ENCODE assay signal across 27 mouse cellular contexts in genomic region chr1:119364901-119365300, GRCm38 (mm10). TPM values are rescaled to one million over a fixed set of nuclear protein-coding genes. Genes with fewer than 3 reads are reported as not detected.
"Had no signal": no experiment of that assay in that cellular context is flagged by ENCODE, and none has a peak within 500 bp of the region (broad histone marks: within the 10 kb centered on the region; RNA-seq: fewer than 3 reads in every experiment).

No protein-coding gene starts in this region.

- H3K9me3 ChIP-seq: intestine, embryonic 15.5 days; limb, embryonic 13.5 days; limb, embryonic 15.5 days had no signal

- H3K27ac ChIP-seq: gastrocnemius, adult 2 months; heart, adult 2 months; hindbrain, embryonic 10.5 days; hindbrain, embryonic 12.5 days; hindbrain, embryonic 14.5 days; intestine, embryonic 15.5 days; layer of hippocampus, adult 2 months; limb, embryonic 13.5 days; limb, embryonic 15.5 days had no signal

- ATAC-seq: forebrain, embryonic 16.5 days; hindbrain, embryonic 16.5 days; inflammation-experienced regulatory T-cells, adult 6 months; intestine, embryonic 15.5 days; intestine, postnatal 0 days had no signal

- DNase-seq: gastrocnemius, adult 2 months; gastrocnemius, postnatal 10 days; gastrocnemius, postnatal 25 days; heart, postnatal 10 days; heart, postnatal 4 days; kidney, adult 18-20 months; kidney, adult 8-10 months; kidney, postnatal 10 days; kidney, postnatal 25 days; kidney, postnatal 4 days; layer of hippocampus, adult 9-11 months; layer of hippocampus, postnatal 36 days; left cerebral cortex, postnatal 4 days had no signal

- H3K27me3 ChIP-seq: heart, embryonic 12.5 days; hindbrain, embryonic 12.5 days; limb, embryonic 13.5 days; limb, embryonic 15.5 days had no signal

- H3K4me2 ChIP-seq: heart, embryonic 12.5 days; hindbrain, embryonic 12.5 days; hindbrain, embryonic 14.5 days; intestine, embryonic 15.5 days; limb, embryonic 13.5 days; limb, embryonic 15.5 days had no signal

- H3K4me1 ChIP-seq: heart, embryonic 12.5 days; hindbrain, embryonic 10.5 days; hindbrain, embryonic 12.5 days; intestine, embryonic 15.5 days; limb, embryonic 13.5 days had no signal

- H3K9ac ChIP-seq: heart, embryonic 12.5 days; hindbrain, embryonic 12.5 days; hindbrain, embryonic 14.5 days; intestine, embryonic 15.5 days; limb, embryonic 13.5 days; limb, embryonic 15.5 days had no signal

- H3K4me3 ChIP-seq: gastrocnemius, adult 2 months; heart, adult 2 months; heart, embryonic 12.5 days; hindbrain, embryonic 10.5 days; hindbrain, embryonic 12.5 days; intestine, embryonic 15.5 days; layer of hippocampus, adult 2 months; limb, embryonic 13.5 days; limb, embryonic 15.5 days had no signal

- H3K36me3 ChIP-seq: heart, embryonic 12.5 days; hindbrain, embryonic 10.5 days; hindbrain, embryonic 12.5 days; intestine, embryonic 15.5 days; limb, embryonic 13.5 days; limb, embryonic 15.5 days had no signal

RNA-seq across cellular contexts. Expression of gene Inhbb, which starts 57.1 kb away (rescaled TPM):
- total RNA-seq: granulocyte monocyte progenitor cell, adult 5-6 weeks had no signal
- polyA plus RNA-seq: inflammation-experienced regulatory T-cells, adult 6 months had no signal
